Mouse (Mus musculus) retina, embryonic 14.5 days (tissue): ENCODE measurements around the gene Gm5114.
"Not testable (repeated sequence)": the region's sequence is repeated elsewhere in the genome, so short reads cannot be mapped to it uniquely, and the experiment has no call there.

Experiments
- DNase-seq: peaks from one replicate; pipeline ENCODE4 v3.0.0-alpha.2; 2015; ENCODE audit warnings: low spot score

Gm5114 gene

GRCm38 (mm10) chr7:39413060-39413459 lies at the start of gene Gm5114:
Gene Gm5114 (minus strand): TSS chr7:39413160.
- DNase-seq = not testable (repeated sequence)

GRCm38 (mm10) chr7:39455806-39456205 lies 42.8 kb upstream of the Gm5114 start:
- DNase-seq = peak; percentile 11

- peak; percentile 97 for DNase-seq
Observed at GRCm38 (mm10) chr7:39449260-39450021, 36.5 kb upstream of the Gm5114 start.

GRCm38 (mm10) chr7:39448626-39449242 lies 35.8 kb upstream of the Gm5114 start:
- peak; percentile 9 for DNase-seq

- DNase-seq = no peak
Observed at GRCm38 (mm10) chr7:39441237-39441636, 28.3 kb upstream of the Gm5114 start.

- no peak for DNase-seq
Observed at GRCm38 (mm10) chr7:39440362-39440761, 27.4 kb upstream of the Gm5114 start.
